Mouse (Mus musculus) C2C12 (cell line): ENCODE measurements around the gene Wiz.

Experiments used
- CTCF ChIP-seq: IDR thresholded peaks from one replicate; pipeline ENCODE4 v1.5.1; 2011; ENCODE audit not compliant: control insufficient read depth, insufficient read depth, insufficient read length
- MAX ChIP-seq: IDR thresholded peaks from one replicate; pipeline ENCODE4 v1.6.1; 2011; ENCODE audit warnings: mild to moderate bottlenecking, control low read depth
- MYOG ChIP-seq: IDR thresholded peaks from one replicate; pipeline ENCODE4 v1.6.1; 2011; ENCODE audit not compliant: control insufficient read depth, insufficient read length; ENCODE audit errors: extremely low read depth
- USF1 ChIP-seq: IDR thresholded peaks from one replicate; pipeline ENCODE4 v1.6.1; 2011; ENCODE audit warnings: low read depth, mild to moderate bottlenecking, control low read depth, moderate library complexity

- TF ChIP-seq MAX, result no peak
- TF ChIP-seq CTCF, result no peak
- TF ChIP-seq USF1, result no peak
- no peak for TF ChIP-seq MYOG
Observed at GRCm38 (mm10) chr17:32313892-32314291, 75.3 kb downstream of the Wiz start.
